Mouse (Mus musculus): ENCODE measurements around the gene Lrrc28. TPM values are rescaled to one million over a fixed set of nuclear protein-coding genes. Genes with fewer than 3 reads are reported as not detected.
A peak's percentile ranks its signal among the peaks of the same experiment; 100 is the strongest.

Lrrc28 gene
- polyA plus RNA-seq, 1 experiment from 2014 or later, result 23.5 TPM

- no peak for ATAC-seq (ENCODE audit: insufficient number of reproducible peaks, insufficient read depth, low FRiP score, low TSS enrichment, low read depth)
- 8% methylated on average over 10 of the region's 10 CpGs for WGBS
- H3K4me3 ChIP-seq, result no peak overlapping the region
- no peak overlapping the region for H3K9ac ChIP-seq
- H3K27me3 ChIP-seq, result no peaks in the 10 kb centered on the region
- no peaks in the 10 kb centered on the region; the same call in 1 of the 2 replicates for H3K9me3 ChIP-seq
- no peak overlapping the region for H3K27ac ChIP-seq
- H3K4me2 ChIP-seq, result no peak overlapping the region
- no peaks in the 10 kb centered on the region for H3K4me1 ChIP-seq
- H3K36me3 ChIP-seq, result peaks cover 45% of the 10 kb centered on the region
These were observed 27.6 kb upstream of the Lrrc28 start for GRCm38 (mm10) chr7:67672650-67673049.

- Histone ChIP-seq H3K27ac (no peak overlapping the region), H3K4me3 (no peak overlapping the region), H3K9ac (no peak overlapping the region), H3K4me1 (no peaks in the 10 kb centered on the region), H3K36me3 (peaks cover 60% of the 10 kb centered on the region), H3K4me2 (no peak overlapping the region), H3K27me3 (no peaks in the 10 kb centered on the region), H3K9me3 (no peaks in the 10 kb centered on the region; the same call in 1 of the 2 replicates)
- 70% methylated on average over 1 of the region's 1 CpGs for WGBS
- no peak for ATAC-seq (ENCODE audit: insufficient number of reproducible peaks, insufficient read depth, low FRiP score, low TSS enrichment, low read depth)
These were observed 25.9 kb upstream of the Lrrc28 start for GRCm38 (mm10) chr7:67670965-67671364.

GRCm38 (mm10) chr7:67663981-67664694, 19.1 kb upstream of the Lrrc28 start:
- Histone ChIP-seq H3K4me3 (no peak overlapping the region), H3K4me1 (no peaks in the 10 kb centered on the region), H3K27me3 (no peaks in the 10 kb centered on the region), H3K9ac (no peak overlapping the region), H3K9me3 (no peaks in the 10 kb centered on the region), H3K4me2 (no peak overlapping the region), H3K27ac (no peak overlapping the region), H3K36me3 (peaks cover 64% of the 10 kb centered on the region)
- no peak for ATAC-seq (ENCODE audit: insufficient number of reproducible peaks, insufficient read depth, low FRiP score, low TSS enrichment, low read depth)
- 80% methylated on average over 14 of the region's 14 CpGs for WGBS

GRCm38 (mm10) chr7:67662424-67662823, 17.4 kb upstream of the Lrrc28 start:
- Histone ChIP-seq H3K9me3 (no peaks in the 10 kb centered on the region), H3K36me3 (peaks cover 47% of the 10 kb centered on the region), H3K27me3 (no peaks in the 10 kb centered on the region), H3K4me1 (no peaks in the 10 kb centered on the region), H3K4me2 (no peak overlapping the region), H3K27ac (no peak overlapping the region), H3K9ac (no peak overlapping the region), H3K4me3 (no peak overlapping the region)
- ATAC-seq (ENCODE audit: insufficient number of reproducible peaks, insufficient read depth, low FRiP score, low TSS enrichment, low read depth), result no peak
- WGBS, result 82% methylated on average over 5 of the region's 5 CpGs

GRCm38 (mm10) chr7:67658110-67658509, 13.0 kb upstream of the Lrrc28 start:
- Histone ChIP-seq H3K4me3 (no peak overlapping the region), H3K36me3 (peaks cover 13% of the 10 kb centered on the region), H3K27me3 (no peaks in the 10 kb centered on the region), H3K4me1 (peaks cover 20% of the 10 kb centered on the region), H3K9me3 (no peaks in the 10 kb centered on the region), H3K9ac (no peak overlapping the region), H3K4me2 (no peak overlapping the region), H3K27ac (no peak overlapping the region)
- no peak for ATAC-seq (ENCODE audit: insufficient number of reproducible peaks, insufficient read depth, low FRiP score, low TSS enrichment, low read depth)
- 80% methylated on average over 4 of the region's 4 CpGs for WGBS

GRCm38 (mm10) chr7:67655186-67655585, 10.1 kb upstream of the Lrrc28 start:
- H3K36me3 ChIP-seq, result peaks cover 4% of the 10 kb centered on the region; the same call in 1 of the 2 replicates
- no peaks in the 10 kb centered on the region for H3K9me3 ChIP-seq
- ATAC-seq (ENCODE audit: insufficient number of reproducible peaks, insufficient read depth, low FRiP score, low TSS enrichment, low read depth), result no peak
- no peak overlapping the region for H3K4me3 ChIP-seq
- WGBS, result 13% methylated on average over 1 of the region's 1 CpGs
- H3K27me3 ChIP-seq, result no peaks in the 10 kb centered on the region
- peaks cover 40% of the 10 kb centered on the region for H3K4me1 ChIP-seq
- H3K4me2 ChIP-seq, result no peak overlapping the region
- H3K9ac ChIP-seq, result no peak overlapping the region
- H3K27ac ChIP-seq, result peak overlapping the region; percentile 28; the same call in 1 of the 2 replicates

GRCm38 (mm10) chr7:67654668-67655067, 9.6 kb upstream of the Lrrc28 start:
- no peak overlapping the region for H3K4me3 ChIP-seq
- WGBS, result 66% methylated on average over 7 of the region's 7 CpGs
- no peak overlapping the region for H3K4me2 ChIP-seq
- H3K9ac ChIP-seq, result no peak overlapping the region
- no peaks in the 10 kb centered on the region for H3K9me3 ChIP-seq
- peaks cover 45% of the 10 kb centered on the region for H3K4me1 ChIP-seq
- peaks cover 4% of the 10 kb centered on the region; the same call in 1 of the 2 replicates for H3K36me3 ChIP-seq
- no peak for ATAC-seq (ENCODE audit: insufficient number of reproducible peaks, insufficient read depth, low FRiP score, low TSS enrichment, low read depth)
- no peaks in the 10 kb centered on the region for H3K27me3 ChIP-seq
- peak overlapping the region; percentile 28; the same call in 1 of the 2 replicates for H3K27ac ChIP-seq

GRCm38 (mm10) chr7:67652211-67652610, 7.1 kb upstream of the Lrrc28 start:
- Histone ChIP-seq H3K9me3 (no peaks in the 10 kb centered on the region), H3K9ac (no peak overlapping the region), H3K36me3 (peaks cover 4% of the 10 kb centered on the region; the same call in 1 of the 2 replicates), H3K27me3 (no peaks in the 10 kb centered on the region), H3K4me3 (no peak overlapping the region), H3K4me2 (no peak overlapping the region), H3K27ac (no peak overlapping the region), H3K4me1 (peaks cover 57% of the 10 kb centered on the region)
- ATAC-seq (ENCODE audit: insufficient number of reproducible peaks, insufficient read depth, low FRiP score, low TSS enrichment, low read depth), result no peak
- 52% methylated on average over 5 of the region's 5 CpGs for WGBS

- Histone ChIP-seq H3K27ac (no peak overlapping the region), H3K36me3 (no peaks in the 10 kb centered on the region), H3K9me3 (no peaks in the 10 kb centered on the region), H3K4me3 (peak overlapping the region; percentile 59), H3K4me1 (peaks cover 54% of the 10 kb centered on the region), H3K4me2 (peak overlapping the region; percentile 63), H3K27me3 (no peaks in the 10 kb centered on the region), H3K9ac (peak overlapping the region; percentile 58)
- no peak for ATAC-seq (ENCODE audit: insufficient number of reproducible peaks, insufficient read depth, low FRiP score, low TSS enrichment, low read depth)
- 60% methylated on average over 4 of the region's 4 CpGs for WGBS
These were observed 3.3 kb upstream of the Lrrc28 start for GRCm38 (mm10) chr7:67648376-67648775.

- Histone ChIP-seq H3K4me2 (peak within 1 kb of the TSS; percentile 72), H3K9me3 (no peaks in the 10 kb centered on the region), H3K9ac (peak within 1 kb of the TSS; percentile 94), H3K4me1 (peaks cover 52% of the 10 kb centered on the region), H3K27ac (peak within 1 kb of the TSS; percentile 95), H3K27me3 (no peaks in the 10 kb centered on the region), H3K4me3 (peak within 1 kb of the TSS; percentile 80), H3K36me3 (no peaks in the 10 kb centered on the region)
- WGBS, result 2% methylated on average over 5 of the region's 5 CpGs
- ATAC-seq (ENCODE audit: insufficient number of reproducible peaks, insufficient read depth, low FRiP score, low TSS enrichment, low read depth), result no peak
These were observed 2.2 kb upstream of the Lrrc28 start, which contains the start of gene Ttc23 for GRCm38 (mm10) chr7:67647277-67647676. Gene Ttc23 (plus strand): TSS chr7:67647410.

GRCm38 (mm10) chr7:67646131-67646530, 1.1 kb upstream of the Lrrc28 start:
- WGBS, result 4% methylated on average over 6 of the region's 6 CpGs
- no peak for ATAC-seq (ENCODE audit: insufficient number of reproducible peaks, insufficient read depth, low FRiP score, low TSS enrichment, low read depth)
- Histone ChIP-seq H3K27me3 (no peaks in the 10 kb centered on the region), H3K4me1 (peaks cover 42% of the 10 kb centered on the region), H3K4me3 (peak overlapping the region; percentile 80), H3K9ac (peak overlapping the region; percentile 94), H3K27ac (peak overlapping the region; percentile 95), H3K36me3 (no peaks in the 10 kb centered on the region), H3K4me2 (peak overlapping the region; percentile 72), H3K9me3 (no peaks in the 10 kb centered on the region)

- H3K4me3 ChIP-seq, result peak overlapping the region; percentile 80
- peak overlapping the region; percentile 72 for H3K4me2 ChIP-seq
- peaks cover 4% of the 10 kb centered on the region for H3K36me3 ChIP-seq
- H3K27me3 ChIP-seq, result no peaks in the 10 kb centered on the region
- ATAC-seq (ENCODE audit: insufficient number of reproducible peaks, insufficient read depth, low FRiP score, low TSS enrichment, low read depth), result no peak
- H3K27ac ChIP-seq, result peak overlapping the region; percentile 95
- WGBS, result under 1% methylated on average over 15 of the region's 15 CpGs
- H3K9ac ChIP-seq, result peak overlapping the region; percentile 94
- H3K9me3 ChIP-seq, result no peaks in the 10 kb centered on the region
- peaks cover 38% of the 10 kb centered on the region for H3K4me1 ChIP-seq
These were observed 580 bp upstream of the Lrrc28 start for GRCm38 (mm10) chr7:67645681-67646014.

Data from embryonic facial prominence, embryonic 13.5 days (tissue).